Mouse (Mus musculus) embryonic facial prominence, embryonic 13.5 days (tissue): ENCODE measurements around the gene Six3. TPM values are rescaled to one million over a fixed set of nuclear protein-coding genes. Genes with fewer than 3 reads are reported as not detected.

Experiments
- ATAC-seq: fragments of 200-750 bp; cut with Nextera tagmentation; 2 replicates; pipeline ENCODE4 v1.8.0; 2017; ENCODE audit warnings: low read depth; ENCODE audit not compliant: insufficient number of reproducible peaks, insufficient read depth, low FRiP score, low TSS enrichment
- H3K27ac ChIP-seq: fragments of 300-500 bp; sonication (generic); 2 replicates; pipeline ENCODE4 v1.5.1; 2015; ENCODE audit warnings: moderate library complexity, mild to moderate bottlenecking, inconsistent platforms
- H3K27me3 ChIP-seq: fragments of 300-500 bp; sonication (generic); 2 replicates; pipeline ENCODE4 v1.6.1; 2015; ENCODE audit warnings: mild to moderate bottlenecking, inconsistent platforms
- H3K36me3 ChIP-seq: fragments of 300-500 bp; sonication (generic); 2 replicates; pipeline ENCODE4 v1.6.1; 2015; ENCODE audit warnings: mild to moderate bottlenecking, inconsistent platforms
- H3K4me1 ChIP-seq: fragments of 300-500 bp; sonication (generic); 2 replicates; pipeline ENCODE4 v1.6.1; 2015; ENCODE audit warnings: inconsistent platforms
- H3K4me2 ChIP-seq: fragments of 300-500 bp; sonication (generic); 2 replicates; pipeline ENCODE4 v1.6.1; 2015; ENCODE audit warnings: moderate library complexity, mild to moderate bottlenecking, inconsistent platforms
- H3K4me3 ChIP-seq: fragments of 300-500 bp; sonication (generic); 2 replicates; pipeline ENCODE4 v1.5.1; 2015; ENCODE audit warnings: mild to moderate bottlenecking, inconsistent platforms
- H3K9ac ChIP-seq: fragments of 300-500 bp; sonication (generic); 2 replicates; pipeline ENCODE4 v1.6.1; 2015; ENCODE audit warnings: mild to moderate bottlenecking, inconsistent platforms
- H3K9me3 ChIP-seq: fragments of 300-500 bp; sonication (generic); 2 replicates; pipeline ENCODE4 v1.6.1; 2016; ENCODE audit warnings: inconsistent platforms
- WGBS: fragments of 180-500 bp; shearing (Covaris S2); methylation state at CpG from one replicate; pipeline ENCODE4 v1.1.7; 2015; ENCODE audit warnings: mixed read lengths; 5-methylcytosine and 5-hydroxymethylcytosine counted together
- polyA plus RNA-seq: library from polyadenylated mRNA; unstranded; fragments of >200 nt; fragmentation: Nextera tagmentation; extraction: Ambion mirVana; gene quantifications from 2 replicates; pipeline ENCODE4 v1.2.1, GENCODE M21; 2015

Six3 gene
- polyA plus RNA-seq, 1 experiment from 2014 or later, result 4.5 TPM

GRCm38 (mm10) chr17:85599520-85599919, 13.9 kb upstream of the Six3 start:
- Histone ChIP-seq H3K9ac (no peak overlapping the region), H3K9me3 (no peaks in the 10 kb centered on the region), H3K4me1 (no peaks in the 10 kb centered on the region), H3K27me3 (peaks cover 41% of the 10 kb centered on the region), H3K4me2 (no peak overlapping the region), H3K36me3 (no peaks in the 10 kb centered on the region), H3K27ac (no peak overlapping the region), H3K4me3 (no peak overlapping the region)
- no peak for ATAC-seq
- 60% methylated on average over 9 of the region's 9 CpGs for WGBS

GRCm38 (mm10) chr17:85606463-85606862, 6.9 kb upstream of the Six3 start:
- H3K9me3 ChIP-seq, result no peaks in the 10 kb centered on the region
- no peak overlapping the region for H3K27ac ChIP-seq
- no peak overlapping the region for H3K9ac ChIP-seq
- no peak for ATAC-seq
- no peak overlapping the region for H3K4me3 ChIP-seq
- H3K36me3 ChIP-seq, result no peaks in the 10 kb centered on the region
- H3K4me2 ChIP-seq, result no peak overlapping the region
- 11% methylated on average over 3 of the region's 3 CpGs for WGBS
- H3K4me1 ChIP-seq, result peaks cover 6% of the 10 kb centered on the region; the same call in 1 of the 2 replicates
- peaks cover 85% of the 10 kb centered on the region for H3K27me3 ChIP-seq

GRCm38 (mm10) chr17:85607556-85608365, 5.6 kb upstream of the Six3 start:
- H3K36me3 ChIP-seq, result no peaks in the 10 kb centered on the region
- no peak overlapping the region for H3K27ac ChIP-seq
- H3K9me3 ChIP-seq, result no peaks in the 10 kb centered on the region
- H3K27me3 ChIP-seq, result peaks cover 88% of the 10 kb centered on the region
- no peak overlapping the region for H3K4me3 ChIP-seq
- no peak for ATAC-seq
- H3K4me2 ChIP-seq, result no peak overlapping the region
- no peak overlapping the region for H3K9ac ChIP-seq
- WGBS, result 2% methylated on average over 41 of the region's 41 CpGs
- H3K4me1 ChIP-seq, result peaks cover 6% of the 10 kb centered on the region; the same call in 1 of the 2 replicates

GRCm38 (mm10) chr17:85608366-85609093, 4.9 kb upstream of the Six3 start:
- Histone ChIP-seq H3K4me1 (peaks cover 6% of the 10 kb centered on the region; the same call in 1 of the 2 replicates), H3K9me3 (no peaks in the 10 kb centered on the region), H3K27me3 (peaks cover 88% of the 10 kb centered on the region), H3K9ac (peak overlapping the region; percentile 59), H3K27ac (0 out of 2 replicates have a peak overlapping the region, but pooled peaks have one; percentile 35), H3K4me2 (peak overlapping the region; percentile 44), H3K36me3 (no peaks in the 10 kb centered on the region), H3K4me3 (peak overlapping the region; percentile 17)
- under 1% methylated on average over 42 of the region's 42 CpGs for WGBS
- ATAC-seq, result no peak

- 3% methylated on average over 13 of the region's 13 CpGs for WGBS
- Histone ChIP-seq H3K9me3 (no peaks in the 10 kb centered on the region), H3K4me3 (peak overlapping the region; percentile 17), H3K27ac (0 out of 2 replicates have a peak overlapping the region, but pooled peaks have one; percentile 35), H3K36me3 (no peaks in the 10 kb centered on the region), H3K9ac (peak overlapping the region; percentile 59), H3K4me2 (peak overlapping the region; percentile 44), H3K27me3 (peaks cover 91% of the 10 kb centered on the region), H3K4me1 (peaks cover 8% of the 10 kb centered on the region; the same call in 1 of the 2 replicates)
- no peak for ATAC-seq
These were observed 4.3 kb upstream of the Six3 start for GRCm38 (mm10) chr17:85609094-85609425.

- Histone ChIP-seq H3K27ac (no peak overlapping the region), H3K4me3 (no peak overlapping the region), H3K9ac (no peak overlapping the region), H3K9me3 (no peaks in the 10 kb centered on the region), H3K27me3 (peaks cover 92% of the 10 kb centered on the region), H3K4me2 (no peak overlapping the region), H3K36me3 (no peaks in the 10 kb centered on the region), H3K4me1 (peaks cover 15% of the 10 kb centered on the region; the same call in 1 of the 2 replicates)
- ATAC-seq, result no peak
- WGBS, result 13% methylated on average over 13 of the region's 13 CpGs
These were observed 3.6 kb upstream of the Six3 start for GRCm38 (mm10) chr17:85609621-85610392.

- Histone ChIP-seq H3K27me3 (peaks cover 92% of the 10 kb centered on the region), H3K4me2 (no peak overlapping the region), H3K9me3 (no peaks in the 10 kb centered on the region), H3K27ac (no peak overlapping the region), H3K4me3 (no peak overlapping the region), H3K9ac (no peak overlapping the region), H3K36me3 (no peaks in the 10 kb centered on the region), H3K4me1 (peaks cover 20% of the 10 kb centered on the region; the same call in 1 of the 2 replicates)
- ATAC-seq, result no peak
- 17% methylated on average over 11 of the region's 11 CpGs for WGBS
These were observed 2.9 kb upstream of the Six3 start for GRCm38 (mm10) chr17:85610393-85611115.

- Histone ChIP-seq H3K9ac (0 out of 2 replicates have a peak overlapping the region, but pooled peaks have one; percentile 32), H3K4me2 (peak overlapping the region; percentile 62), H3K27ac (no peak overlapping the region), H3K27me3 (peaks cover 95% of the 10 kb centered on the region), H3K9me3 (no peaks in the 10 kb centered on the region), H3K36me3 (no peaks in the 10 kb centered on the region), H3K4me1 (peaks cover 20% of the 10 kb centered on the region; the same call in 1 of the 2 replicates), H3K4me3 (peak overlapping the region; percentile 45; the same call in 1 of the 2 replicates)
- no peak for ATAC-seq
- 14% methylated on average over 19 of the region's 19 CpGs for WGBS
These were observed 1.6 kb upstream of the Six3 start for GRCm38 (mm10) chr17:85611521-85612515.

GRCm38 (mm10) chr17:85612526-85613265, 712 bp upstream of the Six3 start:
- 1% methylated on average over 31 of the region's 31 CpGs for WGBS

More at GRCm38 (mm10) chr17:85612526-85613265, 712 bp upstream of the Six3 start:
- no peak for ATAC-seq
- H3K9ac ChIP-seq, result 0 out of 2 replicates have a peak overlapping the region, but pooled peaks have one; percentile 32
- H3K4me1 ChIP-seq, result peaks cover 22% of the 10 kb centered on the region
- peak overlapping the region; percentile 45; the same call in 1 of the 2 replicates for H3K4me3 ChIP-seq
- no peaks in the 10 kb centered on the region for H3K9me3 ChIP-seq
- H3K36me3 ChIP-seq, result no peaks in the 10 kb centered on the region
- peaks cover 100% of the 10 kb centered on the region for H3K27me3 ChIP-seq
- no peak overlapping the region for H3K27ac ChIP-seq
- H3K4me2 ChIP-seq, result peak overlapping the region; percentile 62
